Mouse (Mus musculus) adrenal gland, postnatal 10 days (tissue): Measurements from ENCODE around the gene Clint1. TPM values are rescaled to one million over a fixed set of nuclear protein-coding genes. Genes with fewer than 3 reads are reported as not detected.

Source experiments
- DNase-seq: peaks from one replicate; pipeline ENCODE4 v3.0.0; 2021; ENCODE audit warnings: mixed read lengths
- microRNA-seq: library from miRNA; unstranded; fragments of <30 nt; microRNA quantifications from one replicate; pipeline ENCODE4 v1.2.0, GENCODE M21; 2021
- total RNA-seq, 2 experiments: library from RNA; stranded (reverse); gene quantifications; 2 replicates each; pipeline ENCODE4 v1.2.3; 2021

Clint1 gene
- total RNA-seq, 2 experiments from 2014 or later, result 59.8 to 64.5 TPM

DNA sequence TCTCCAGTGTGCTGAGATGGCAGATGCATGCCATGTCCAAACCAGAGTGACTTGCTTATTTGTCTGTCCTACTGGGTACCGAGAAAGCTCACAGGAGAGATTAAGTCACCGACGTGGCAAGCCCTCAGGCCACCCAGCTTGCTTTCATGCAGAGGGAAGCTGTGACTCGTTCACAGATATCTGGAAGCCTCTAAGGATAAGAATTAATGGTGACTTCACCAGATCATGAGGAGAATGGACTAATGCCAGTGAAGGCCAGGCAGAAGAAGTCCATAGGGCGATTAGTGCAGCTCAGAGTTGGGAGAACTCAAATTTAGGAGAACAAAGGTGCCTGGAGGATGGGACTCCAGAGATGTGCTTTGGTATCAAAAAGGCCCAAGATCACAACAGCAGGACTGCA, 75.6 kb downstream of the Clint1 start:
- DNase-seq, result no peak

DNA sequence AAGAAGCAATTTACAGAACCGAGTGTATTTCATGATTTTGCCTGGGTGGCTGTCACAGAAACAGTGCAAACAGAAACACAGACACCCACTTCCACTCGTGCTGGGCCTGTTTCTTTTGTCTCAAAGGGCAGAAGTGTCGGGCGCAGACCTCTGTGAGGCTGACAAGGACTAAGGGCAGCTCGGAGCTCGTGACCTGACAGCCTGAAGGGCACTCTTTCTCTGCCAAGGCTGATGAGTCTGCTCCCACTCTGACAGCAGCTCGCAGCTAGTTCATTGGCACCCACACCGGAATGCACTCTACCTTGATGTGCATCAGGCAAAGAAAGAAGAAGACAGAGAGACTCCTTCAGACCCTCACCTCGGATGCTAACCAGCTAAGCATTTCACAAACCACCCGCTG, 77.7 kb downstream of the Clint1 start:
- peak; percentile 25 for DNase-seq

DNA sequence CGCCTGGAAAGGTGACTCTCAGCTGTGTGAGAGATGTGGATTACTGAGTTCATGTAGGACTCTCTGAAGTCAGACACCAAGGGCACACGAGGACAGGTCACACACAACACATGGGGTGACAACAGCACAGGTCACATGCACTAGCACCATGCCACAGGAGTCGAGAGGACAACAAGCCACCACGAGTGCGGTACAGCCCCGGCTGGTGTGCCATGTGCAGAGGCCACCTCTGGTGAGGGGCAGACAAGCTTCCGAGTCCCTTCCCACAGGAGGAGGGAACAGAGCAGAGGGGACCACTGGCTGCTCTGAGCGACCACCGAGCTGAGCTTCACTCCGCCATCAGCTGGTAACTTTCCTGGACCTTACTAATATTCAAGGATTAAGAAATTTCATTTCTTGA, 80.9 kb downstream of the Clint1 start:
- DNase-seq, result no peak

DNA sequence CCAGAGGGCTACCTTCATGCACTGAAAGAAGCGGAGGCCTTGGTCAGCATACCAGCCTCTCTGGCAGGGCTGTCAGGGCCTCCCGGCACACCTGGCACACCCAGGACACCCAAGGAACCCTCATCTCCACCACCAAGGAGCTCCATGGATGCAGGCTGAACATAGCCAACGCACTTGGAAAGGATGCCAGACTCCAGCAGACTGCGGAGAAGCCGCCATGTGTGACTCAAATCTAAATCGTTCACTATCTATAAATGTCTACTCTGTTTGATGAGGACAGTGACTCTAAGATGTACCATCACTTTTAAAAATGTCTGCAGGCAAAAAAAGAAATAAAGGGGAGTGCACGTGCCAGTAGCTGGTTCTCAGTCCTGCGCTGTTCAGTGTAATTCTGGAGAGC, 85.6 kb downstream of the Clint1 start:
- DNase-seq, result no peak

DNA sequence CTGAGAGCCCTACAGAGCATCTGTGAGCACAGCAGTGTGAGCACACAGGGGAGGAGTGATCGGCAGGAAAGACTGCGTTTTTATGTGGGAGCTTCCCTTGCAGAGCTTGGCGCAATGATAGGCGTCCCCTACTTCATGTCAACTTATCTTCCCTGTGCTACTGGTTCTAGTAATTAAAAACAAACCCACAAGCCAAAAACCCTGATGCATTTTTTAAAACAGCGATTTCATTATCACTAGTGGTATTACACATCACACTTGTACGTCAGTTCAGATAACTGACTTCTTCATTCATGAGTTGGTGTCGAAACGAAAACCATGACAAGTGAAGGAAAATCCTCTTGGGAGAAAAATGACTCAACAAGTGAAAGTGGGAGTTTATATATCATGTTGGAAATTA, 87.1 kb downstream of the Clint1 start:
- DNase-seq, result no peak

DNA sequence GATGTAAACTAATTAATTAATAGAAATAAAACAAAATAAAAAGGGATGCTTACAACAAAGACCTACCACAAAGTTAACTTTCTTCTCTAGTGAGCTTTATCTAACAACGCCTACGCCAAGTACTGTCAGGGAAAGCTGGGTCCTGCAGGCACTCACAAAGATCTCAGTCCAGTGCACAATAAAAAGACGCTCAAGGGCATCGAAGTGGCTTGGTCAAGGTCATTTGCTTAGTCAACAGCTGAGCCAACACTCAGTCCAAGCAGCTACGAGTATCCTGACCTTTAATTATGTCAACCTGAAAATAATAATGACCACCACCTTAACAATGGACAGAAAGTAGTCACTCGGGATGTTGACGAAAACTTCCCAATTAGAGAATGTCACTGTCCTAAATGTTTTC, 90.4 kb downstream of the Clint1 start:
- DNase-seq, result peak; percentile 37

DNA sequence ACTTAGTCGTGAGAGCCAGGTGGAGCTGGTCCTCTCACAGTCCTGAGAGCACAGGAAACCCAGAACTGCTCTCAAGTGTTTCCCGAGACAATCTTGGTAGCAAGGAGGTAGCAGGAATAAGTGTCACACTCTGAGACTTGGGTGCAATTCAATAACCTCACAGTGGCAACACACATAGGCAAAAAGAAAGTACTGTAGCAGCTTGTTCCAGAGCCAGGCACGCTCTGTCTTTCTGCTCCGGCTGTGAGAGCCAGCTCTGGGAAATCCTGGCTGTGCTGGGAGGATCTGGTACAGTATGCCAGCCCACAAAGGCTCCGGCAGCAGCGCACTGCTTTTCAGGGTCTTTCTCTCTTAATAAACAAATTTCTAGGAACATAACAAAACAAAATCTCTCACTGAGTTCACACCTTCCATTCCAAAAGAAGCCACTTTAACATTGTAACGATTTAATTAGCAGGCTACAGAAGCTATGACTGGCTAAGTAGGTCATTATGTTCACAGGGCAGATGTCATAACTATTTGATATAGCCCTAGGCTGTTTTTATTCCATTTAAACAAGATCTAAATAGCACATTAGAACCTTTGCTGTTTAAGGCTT, 91.4 kb downstream of the Clint1 start:
- peak; percentile 51 for DNase-seq

DNA sequence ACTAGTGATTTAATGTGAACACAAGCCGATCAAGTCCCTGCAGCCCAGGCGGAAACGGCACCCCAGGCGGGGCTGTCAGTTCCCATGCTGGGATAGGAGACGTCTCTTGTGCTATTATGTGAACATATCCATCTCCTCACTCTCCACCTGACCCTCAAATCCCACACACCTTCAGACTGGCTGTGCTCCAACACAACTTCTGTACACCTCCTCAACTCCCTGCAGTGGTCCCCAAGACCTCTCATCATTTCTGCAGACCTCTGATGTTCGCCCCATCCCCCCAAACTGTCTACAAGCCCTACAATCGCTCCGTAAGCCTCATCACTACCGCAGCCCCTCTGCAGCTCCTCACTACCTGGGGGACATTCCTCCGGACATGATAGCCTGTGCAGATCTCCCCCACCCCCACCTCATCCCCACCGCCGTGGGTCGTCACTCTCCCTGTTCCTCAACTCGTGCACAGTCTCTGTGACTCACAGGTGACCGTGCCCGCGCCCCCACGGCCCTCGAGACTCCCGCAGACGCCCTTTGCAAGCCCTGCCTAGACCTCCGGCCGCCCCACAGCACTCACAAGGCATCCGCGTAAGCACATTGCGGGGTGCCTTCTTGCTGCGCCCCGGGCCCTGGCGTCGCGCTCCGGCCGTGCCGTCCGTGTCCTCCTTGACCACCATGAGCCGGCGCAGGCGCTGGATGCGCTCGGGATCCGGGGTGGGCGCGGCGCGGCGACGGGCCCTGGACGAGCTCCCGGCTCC, 92.2 kb downstream of the Clint1 start:
- DNase-seq, result no peak

DNA sequence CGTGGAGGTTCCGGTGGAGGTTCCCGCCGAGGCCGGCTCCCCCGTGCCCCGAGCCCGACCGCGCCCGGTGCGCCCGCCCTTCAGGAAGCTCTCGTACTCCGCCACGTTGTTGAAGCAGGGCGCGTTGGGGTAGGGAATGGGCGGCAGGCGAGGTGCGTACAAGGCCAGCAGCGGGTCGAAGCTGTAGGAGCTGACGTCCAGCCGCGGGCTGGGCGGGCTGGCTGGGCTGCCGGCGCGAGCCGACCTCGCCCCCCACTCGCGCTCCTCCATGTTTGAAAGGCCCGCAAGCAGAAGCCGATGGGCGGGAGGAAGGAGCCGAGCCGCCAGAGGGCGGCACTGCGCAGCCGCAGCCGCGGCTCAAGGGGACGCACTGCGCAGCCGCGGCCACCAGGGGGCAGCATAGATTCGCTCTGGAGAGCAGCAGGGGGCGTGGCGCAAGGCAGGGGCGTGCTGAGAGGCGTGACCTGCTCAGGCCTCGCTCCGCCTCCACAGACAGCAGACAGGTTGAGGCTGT, 92.8 kb downstream of the Clint1 start, which contains the start of gene Lsm11:
Lsm11 (minus strand) TSS at position 293 of the 514 bp plus-strand sequence.
- DNase-seq, result peak; percentile 100

DNA sequence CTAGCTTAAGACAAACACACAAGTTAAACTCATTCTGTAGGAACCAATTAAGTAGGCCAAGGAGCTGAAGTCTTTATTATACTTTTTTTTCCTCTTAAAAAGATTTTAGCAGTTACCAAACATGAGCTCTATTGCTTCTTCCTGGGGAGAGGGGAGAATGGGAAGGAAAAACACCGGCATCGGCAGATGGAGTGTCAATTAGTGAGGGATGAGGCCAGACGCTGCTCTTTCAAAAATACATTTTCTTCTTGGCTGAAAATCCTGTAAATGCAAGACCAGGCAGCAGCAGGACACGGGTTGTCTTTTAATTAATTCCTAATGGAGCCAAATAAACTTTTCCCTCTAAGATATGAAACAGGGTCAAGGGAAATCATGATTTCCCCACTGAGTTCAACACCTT, 94.9 kb downstream of the Clint1 start:
- no peak for DNase-seq

DNA sequence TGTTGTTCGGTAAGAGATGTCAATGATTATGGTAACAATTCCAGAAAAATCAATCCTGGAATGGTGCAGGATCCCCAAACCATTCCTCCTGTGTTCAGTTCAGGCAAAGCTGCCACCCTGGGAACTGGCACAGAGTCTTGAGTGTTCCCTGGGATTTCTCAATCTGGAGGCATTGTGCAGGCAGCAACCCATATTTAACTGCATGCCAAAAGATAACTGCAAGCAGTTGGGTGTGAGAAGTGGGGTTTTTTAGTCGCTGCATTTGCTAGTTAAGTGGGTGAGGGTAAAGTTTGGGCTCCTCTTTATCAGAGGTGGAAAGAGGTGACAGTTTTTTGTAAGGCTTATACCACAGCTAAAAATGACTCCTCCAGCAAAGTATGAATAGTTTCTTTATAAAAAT, 95.6 kb downstream of the Clint1 start:
- DNase-seq, result peak; percentile 30

DNA sequence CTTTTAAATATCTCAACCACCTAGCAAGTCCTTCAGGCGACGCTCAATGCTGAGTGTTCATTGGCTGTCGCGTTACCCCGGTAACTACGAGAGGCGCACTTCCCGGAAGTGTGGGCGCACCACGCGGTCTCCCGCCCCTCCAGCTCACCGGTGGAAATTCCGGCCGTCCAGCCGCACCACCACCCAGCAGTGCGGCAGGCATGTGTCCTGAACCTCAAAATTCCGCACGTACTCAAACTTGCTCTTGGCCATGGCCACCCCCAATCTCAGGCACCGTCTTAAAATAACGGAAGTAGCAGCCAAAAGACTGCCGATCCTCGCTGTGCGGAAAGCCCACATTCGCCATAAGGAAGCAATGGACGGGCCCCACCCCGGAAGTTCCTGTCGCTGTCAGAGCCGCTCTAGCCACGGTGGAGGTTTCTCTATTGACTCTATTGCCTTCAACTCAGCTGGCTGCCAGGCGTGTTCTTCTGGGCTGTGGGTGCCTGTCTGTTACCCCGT, 103.3 kb downstream of the Clint1 start, which contains the start of gene Thg1l:
Thg1l (minus strand) TSS at position 368 of the 501 bp plus-strand sequence.
- DNase-seq, result peak; percentile 92

DNA sequence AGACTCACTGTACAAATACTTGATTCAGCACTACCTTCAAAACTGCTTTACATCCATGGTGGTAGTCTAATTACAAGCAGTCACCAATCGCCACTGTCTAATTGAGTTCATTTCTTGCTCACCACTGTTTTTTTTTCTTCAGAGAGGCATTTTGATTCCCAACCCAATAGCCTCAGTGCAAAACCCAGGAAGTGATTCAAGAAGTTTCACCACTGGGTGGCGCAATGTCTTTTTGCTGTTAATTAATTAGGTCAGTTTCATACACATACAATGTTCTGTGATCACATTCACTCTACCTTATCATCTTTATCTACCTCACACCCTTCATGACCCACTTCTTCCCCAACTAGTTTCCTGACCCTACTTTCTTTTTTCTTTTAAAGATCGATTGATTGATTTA, 107.7 kb downstream of the Clint1 start:
- DNase-seq, result peak; percentile 49

DNA sequence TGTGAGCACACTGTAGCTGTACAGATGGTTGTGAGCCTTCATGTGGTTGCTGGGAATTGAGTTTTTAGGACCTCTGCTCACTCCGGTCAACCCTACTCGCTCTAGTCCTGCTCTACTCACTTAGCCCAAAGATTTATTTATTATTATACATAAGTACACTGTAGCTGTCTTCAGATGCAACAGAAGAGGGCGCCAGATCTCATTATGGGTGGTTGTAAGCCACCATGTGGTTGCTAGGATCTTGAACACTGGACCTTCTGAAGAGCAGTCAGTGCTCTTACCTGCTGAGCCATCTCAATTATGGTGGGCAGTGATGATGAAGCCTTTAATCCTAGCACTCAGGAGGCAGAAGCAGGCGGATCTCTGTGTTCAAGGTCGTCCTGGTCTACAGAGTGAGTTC, 108.2 kb downstream of the Clint1 start:
- no peak for DNase-seq

Small RNA genes within 50 kb of the gene (microRNA-seq; reads per million reads assigned to microRNA genes)
- not detected for gene Gm22751

Other genes starting within 250 kb of the Clint1 start
- 1 to 10 TPM; 7.8 to 9.9 TPM for gene Lsm11, start 92.9 kb downstream of the Clint1 start, total RNA-seq
- gene Thg1l, start 103.4 kb downstream of the Clint1 start, total RNA-seq, result 10 to 100 TPM; 16.6 to 19.4 TPM
- under 1 TPM; 0.24 to 0.36 TPM for gene Sox30, start 128.3 kb downstream of the Clint1 start, total RNA-seq
- 1 to 10 TPM; 4.0 to 4.6 TPM for gene Gm12166, start 200.3 kb downstream of the Clint1 start, total RNA-seq
- gene Adam19, start 203.9 kb downstream of the Clint1 start, total RNA-seq, result 10 to 100 TPM; 15.5 to 25.3 TPM